Mouse (Mus musculus) right cerebral cortex, postnatal 10 days (tissue): ENCODE data around the gene Gm14692.
"Not testable (repeated sequence)": the region's sequence is repeated elsewhere in the genome, so short reads cannot be mapped to it uniquely, and the experiment has no call there.

Source experiments
- DNase-seq, 2 experiments: peaks; one replicate each; pipeline ENCODE4 v3.0.0; 2021; ENCODE audit warnings: low spot score in 2 of 2

Gene Gm14692

GRCm38 (mm10) chrX:67695398-67695797 lies at the start of gene Gm14692:
TSS of gene Gm14692 (plus strand) at chrX:67695698.
- not testable (repeated sequence) for DNase-seq

- DNase-seq, result not testable (repeated sequence)
Observed at GRCm38 (mm10) chrX:67693462-67693861, 2.0 kb upstream of the Gm14692 start, which contains the start of gene Gm1140. TSS of gene Gm1140 (minus strand) at chrX:67693562.
